Mouse (Mus musculus) liver, adult 2 months (tissue): ENCODE results near the gene Fgfr2. TPM values are rescaled to one million over a fixed set of nuclear protein-coding genes. Genes with fewer than 3 reads are reported as not detected.

ENCODE experiments used
- DNase-seq: peaks from one replicate; pipeline ENCODE4 v3.0.0-alpha.2; 2011; ENCODE audit warnings: low read depth, low spot score; ENCODE audit errors: extremely low read depth
- H3K27ac ChIP-seq: fragments of 200-500 bp; replicated peaks from 2 replicates; pipeline ENCODE4 v1.5.1; 2012; ENCODE audit warnings: low read depth, mild to moderate bottlenecking, control low read depth, inconsistent platforms, low read length; ENCODE audit not compliant: insufficient read depth
- H3K27me3 ChIP-seq: fragments of 200-500 bp; 2 replicates; pipeline ENCODE4 v1.6.1; 2012; ENCODE audit warnings: mild to moderate bottlenecking, moderate library complexity, low read length, inconsistent platforms; ENCODE audit not compliant: control insufficient read depth, insufficient read depth
- H3K36me3 ChIP-seq: fragments of 200-500 bp; 2 replicates; pipeline ENCODE4 v1.6.1; 2012; ENCODE audit warnings: low read length, inconsistent platforms; ENCODE audit not compliant: control insufficient read depth, insufficient read depth
- H3K4me1 ChIP-seq: fragments of 200-500 bp; 2 replicates; pipeline ENCODE4 v1.6.1; 2011; ENCODE audit warnings: low read length; ENCODE audit not compliant: control insufficient read depth, insufficient read depth
- H3K4me3 ChIP-seq: fragments of 200-500 bp; 2 replicates; pipeline ENCODE4 v1.5.1; 2011; ENCODE audit warnings: low read depth, mild to moderate bottlenecking, control low read depth, low read length, moderate library complexity; ENCODE audit not compliant: insufficient read depth
- H3K79me2 ChIP-seq: fragments of 200-500 bp; 2 replicates; pipeline ENCODE4 v1.6.1; 2012; ENCODE audit warnings: inconsistent platforms, mild to moderate bottlenecking, low read length, moderate library complexity; ENCODE audit not compliant: control insufficient read depth, insufficient read depth
- H3K9ac ChIP-seq: fragments of 200-500 bp; 2 replicates; pipeline ENCODE4 v1.6.1; 2012; ENCODE audit warnings: low read depth, mild to moderate bottlenecking, control low read depth, inconsistent platforms, low read length
- CTCF ChIP-seq: fragments of 200-500 bp; IDR thresholded peaks from 2 replicates; pipeline ENCODE4 v1.5.1; 2011; ENCODE audit warnings: low read depth, low read length, control low read depth
- POLR2A ChIP-seq: fragments of 200-500 bp; IDR thresholded peaks from 2 replicates; pipeline ENCODE4 v1.6.1; 2011; ENCODE audit warnings: low read length, control low read depth; ENCODE audit not compliant: insufficient read depth; ENCODE audit errors: extremely low read depth
- WGBS: fragments of 180-500 bp; shearing (Covaris S2); methylation state at CpG from one replicate; pipeline ENCODE4 v1.1.7; 2018; 5-methylcytosine and 5-hydroxymethylcytosine counted together
- polyA plus RNA-seq: library from polyadenylated mRNA; depleted of rRNA; stranded (reverse); fragments of >200 nt; gene quantifications from 2 replicates; pipeline ENCODE4 v1.2.3, GENCODE M21; 2012
- total RNA-seq: library from RNA; depleted of rRNA; stranded (reverse); fragments of >200 nt; gene quantifications from 2 replicates; pipeline ENCODE4 v1.2.3, GENCODE M21; 2014

Fgfr2 gene
- total and polyA plus RNA-seq, 2 experiments = 16.7 to 35.2 TPM

DNA sequence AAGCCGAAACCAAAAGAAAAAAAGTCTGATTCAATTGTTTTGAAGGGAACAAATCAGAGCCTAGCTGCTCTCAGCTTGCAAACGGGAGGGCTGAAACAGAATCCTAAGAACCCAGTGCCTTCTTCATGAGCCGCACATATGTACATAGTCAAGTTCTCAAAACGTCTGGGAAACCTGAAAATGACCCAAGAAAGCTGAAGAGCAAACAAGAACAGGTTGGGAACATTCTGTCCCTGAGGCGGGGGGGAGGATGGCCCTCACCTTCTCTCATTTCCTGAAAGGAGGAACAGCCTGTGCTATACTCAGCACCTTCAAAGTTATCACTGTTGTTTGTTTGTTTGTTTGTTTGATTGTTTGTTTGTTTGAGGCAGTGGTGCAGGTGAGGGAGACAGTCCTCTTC, 1816.4 kb downstream of the Fgfr2 start:
- DNase-seq = no peak
- 80% methylated on average over 5 of the region's 5 CpGs for WGBS
- Histone ChIP-seq H3K36me3 (no peaks in the 10 kb centered on the region), H3K4me1 (no peaks in the 10 kb centered on the region), H3K4me3 (no peak overlapping the region), H3K9ac (no peak overlapping the region), H3K27me3 (no peaks in the 10 kb centered on the region), H3K79me2 (no peaks in the 10 kb centered on the region), H3K27ac (no peak overlapping the region)
- TF ChIP-seq CTCF (no peak), POLR2A (no peak)

DNA sequence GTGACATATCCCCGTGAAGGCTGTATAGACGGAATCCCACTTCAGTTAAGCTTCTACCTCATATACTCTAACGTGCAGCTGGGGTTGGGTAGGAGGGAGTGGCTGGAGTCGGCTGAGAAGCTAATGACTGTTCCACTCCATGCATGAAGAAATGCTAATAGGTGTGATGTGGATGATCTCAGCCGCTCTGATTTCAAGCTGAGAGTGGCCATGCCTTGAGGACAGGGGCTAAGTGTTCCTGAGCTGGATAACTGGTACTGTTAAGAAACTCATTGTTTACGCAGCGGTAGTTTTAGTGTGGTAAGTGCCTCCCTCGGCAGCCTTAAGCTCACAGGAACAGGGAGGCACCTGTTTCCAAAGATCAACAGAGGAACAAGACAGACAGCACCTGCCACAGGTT, 1819.8 kb downstream of the Fgfr2 start:
- Histone ChIP-seq H3K4me3 (no peak overlapping the region), H3K9ac (no peak overlapping the region), H3K79me2 (no peaks in the 10 kb centered on the region), H3K4me1 (no peaks in the 10 kb centered on the region), H3K36me3 (no peaks in the 10 kb centered on the region), H3K27ac (no peak overlapping the region), H3K27me3 (no peaks in the 10 kb centered on the region)
- DNase-seq = no peak
- TF ChIP-seq POLR2A = no peak
- TF ChIP-seq CTCF = no peak
- 76% methylated on average over 8 of the region's 8 CpGs for WGBS

GRCm38 (mm10) chr7:131297151-131297550, 1826.0 kb downstream of the Fgfr2 start:
- H3K4me1 ChIP-seq = no peaks in the 10 kb centered on the region
- H3K79me2 ChIP-seq = no peaks in the 10 kb centered on the region
- 79% methylated on average over 8 of the region's 8 CpGs for WGBS
- H3K27ac ChIP-seq = no peak overlapping the region
- no peak for TF ChIP-seq CTCF
- TF ChIP-seq POLR2A = no peak
- H3K9ac ChIP-seq = no peak overlapping the region
- no peak overlapping the region for H3K4me3 ChIP-seq
- DNase-seq = no peak
- H3K27me3 ChIP-seq = no peaks in the 10 kb centered on the region
- H3K36me3 ChIP-seq = no peaks in the 10 kb centered on the region

DNA sequence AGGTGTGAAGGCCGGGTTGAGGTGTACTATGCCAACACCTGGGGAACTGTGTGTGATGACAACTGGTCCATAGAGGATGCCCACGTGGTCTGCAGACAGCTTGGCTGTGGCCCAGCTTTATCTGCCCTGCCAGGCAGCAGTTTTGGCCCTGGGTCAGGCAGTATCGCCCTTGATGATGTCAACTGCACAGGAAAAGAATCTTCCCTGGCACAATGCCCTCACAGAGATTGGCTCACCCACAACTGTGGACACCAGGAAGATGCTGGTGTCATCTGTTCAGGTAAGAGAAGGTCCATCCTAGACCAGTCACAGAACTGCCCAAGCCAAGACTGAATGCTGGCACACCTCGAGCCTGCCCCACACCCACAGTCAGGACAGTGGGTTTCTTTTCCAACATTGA, 1857.3 kb downstream of the Fgfr2 start:
- WGBS = 43% methylated on average over 4 of the region's 4 CpGs
- DNase-seq = peak; percentile 40
- TF ChIP-seq CTCF (no peak), POLR2A (no peak)

DNA sequence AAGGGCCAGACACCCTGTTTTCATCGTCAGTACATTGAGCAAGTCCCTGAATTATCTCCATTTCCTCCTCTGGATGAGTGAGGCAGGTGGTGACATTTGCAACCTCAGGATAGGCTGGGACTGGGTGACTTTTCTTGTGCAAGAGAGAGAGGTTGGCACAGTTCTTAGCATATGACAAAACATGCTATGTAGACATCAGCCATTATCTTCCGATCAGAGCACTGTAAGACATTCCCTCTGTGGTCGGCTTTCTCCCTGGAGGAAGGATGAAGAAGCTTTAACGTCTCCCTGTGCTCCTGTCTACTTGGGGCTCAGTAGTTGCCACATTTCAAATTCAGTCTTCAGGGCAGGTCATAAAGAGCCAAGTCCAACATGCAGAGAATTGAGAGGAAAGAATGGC, 1858.9 kb downstream of the Fgfr2 start:
- no peak overlapping the region for H3K4me3 ChIP-seq
- 75% methylated on average over 4 of the region's 4 CpGs for WGBS
- H3K27me3 ChIP-seq = 0 out of 2 replicates have a peak, but pooled peaks cover 2% of the 10 kb centered on the region
- H3K27ac ChIP-seq = no peak overlapping the region
- H3K36me3 ChIP-seq = no peaks in the 10 kb centered on the region
- H3K4me1 ChIP-seq = no peaks in the 10 kb centered on the region
- TF ChIP-seq POLR2A (no peak), CTCF (no peak)
- DNase-seq = peak; percentile 35
- no peaks in the 10 kb centered on the region for H3K79me2 ChIP-seq
- H3K9ac ChIP-seq = no peak overlapping the region

More for the DNA sequence above, 1857.3 kb downstream of the Fgfr2 start:
- H3K4me1 ChIP-seq = no peaks in the 10 kb centered on the region
- 0 out of 2 replicates have a peak, but pooled peaks cover 2% of the 10 kb centered on the region for H3K27me3 ChIP-seq
- H3K79me2 ChIP-seq = no peaks in the 10 kb centered on the region
- H3K4me3 ChIP-seq = no peak overlapping the region
- no peak overlapping the region for H3K27ac ChIP-seq
- no peak overlapping the region for H3K9ac ChIP-seq
- H3K36me3 ChIP-seq = no peaks in the 10 kb centered on the region

DNA sequence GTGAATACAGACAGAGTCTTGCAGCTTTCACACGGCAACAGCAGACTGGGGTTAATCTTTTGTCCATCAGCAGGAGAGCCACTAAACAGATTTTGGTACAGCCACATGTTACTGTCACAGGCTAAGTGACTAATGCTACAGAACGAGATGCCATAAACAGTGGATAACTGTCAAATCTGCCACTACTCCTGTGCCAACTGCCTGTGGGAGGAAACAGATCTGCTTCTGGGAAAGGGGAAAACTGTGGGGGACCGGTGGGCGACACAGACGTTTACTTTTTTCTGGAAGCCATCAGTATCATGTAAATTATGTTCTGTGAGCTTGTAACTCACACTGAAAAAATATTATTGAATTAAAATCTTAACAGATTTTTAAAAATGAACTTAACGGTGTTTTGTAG, 1862.2 kb downstream of the Fgfr2 start:
- TF ChIP-seq CTCF (no peak), POLR2A (no peak)
- Histone ChIP-seq H3K4me1 (peaks cover 7% of the 10 kb centered on the region), H3K27ac (no peak overlapping the region), H3K79me2 (no peaks in the 10 kb centered on the region), H3K36me3 (no peaks in the 10 kb centered on the region), H3K9ac (no peak overlapping the region), H3K4me3 (no peak overlapping the region), H3K27me3 (0 out of 2 replicates have a peak, but pooled peaks cover 2% of the 10 kb centered on the region)
- DNase-seq = no peak
- WGBS = 81% methylated on average over 6 of the region's 6 CpGs
